Mouse (Mus musculus) MEL (cell line): ENCODE measurements around the gene D8Ertd738e.

Experiments
- CHD2 ChIP-seq: IDR thresholded peaks from 2 replicates; pipeline ENCODE4 v1.6.1; 2011; ENCODE audit warnings: low read length, improper control_type of control experiment
- CTCF ChIP-seq, 3 experiments: IDR thresholded peaks in 2 of 3; conservative IDR thresholded peaks in 1 of 3; 2 replicates each; pipeline ENCODE4 v1.5.1; 2011 to 2012; ENCODE audit warnings: low read length in 3 of 3, low read depth in 2 of 3, mild to moderate bottlenecking in 2 of 3, improper control_type of control experiment in 1 of 3, inconsistent platforms in 1 of 3, mixed read lengths in 1 of 3, moderate library complexity in 1 of 3; ENCODE audit not compliant: control insufficient read depth in 1 of 3, insufficient read depth in 1 of 3, poor library complexity in 1 of 3, severe bottlenecking in 1 of 3
- E2F4 ChIP-seq: IDR thresholded peaks from 2 replicates; pipeline ENCODE4 v1.6.1; 2011; ENCODE audit warnings: low read depth, low read length, improper control_type of control experiment, borderline replicate concordance
- ETS1 ChIP-seq: IDR thresholded peaks from 2 replicates; pipeline ENCODE4 v1.6.1; 2012; ENCODE audit warnings: low read depth, mild to moderate bottlenecking, inconsistent platforms, low read length, improper control_type of control experiment, moderate library complexity
- POLR2A ChIP-seq, 2 experiments: IDR thresholded peaks; 2 replicates each; pipeline ENCODE4 v1.6.1; 2011 to 2012; ENCODE audit warnings: low read length in 2 of 2, mild to moderate bottlenecking in 2 of 2, control low read depth in 1 of 2, improper control_type of control experiment in 1 of 2, low read depth in 1 of 2, moderate library complexity in 1 of 2; ENCODE audit not compliant: control insufficient read depth in 1 of 2, insufficient read depth in 1 of 2, poor library complexity in 1 of 2
- POLR2AphosphoS5 ChIP-seq: IDR thresholded peaks from 2 replicates; pipeline ENCODE4 v1.6.1; 2012; ENCODE audit warnings: low read depth, borderline replicate concordance, mild to moderate bottlenecking, inconsistent platforms, low read length, moderate library complexity, mixed read lengths
- SMC3 ChIP-seq: IDR thresholded peaks from 2 replicates; pipeline ENCODE4 v1.6.1; 2011; ENCODE audit warnings: low read depth, low read length, improper control_type of control experiment

GRCm38 (mm10) chr8:84201545-84202245, 47.8 kb downstream of the D8Ertd738e start:
- TF ChIP-seq E2F4 (no peak), CTCF (IDR thresholded peaks at IDR 0.05 in 2 of 3, conservative IDR thresholded peaks at IDR 0.05 in 1 of 3; ENCODE audit: control insufficient read depth in 1 of 3, insufficient read depth in 1 of 3, low read depth in 2 of 3, low read length in 3 of 3, poor library complexity in 1 of 3, severe bottlenecking in 1 of 3) (no peak), SMC3 (no peak), POLR2AphosphoS5 (no peak), CHD2 (no peak), POLR2A (IDR thresholded peaks at IDR 0.05; ENCODE audit: control insufficient read depth in 1 of 2, insufficient read depth in 1 of 2, low read depth in 1 of 2, low read length in 2 of 2, poor library complexity in 1 of 2) (no peak; a peak in 1 of 4 replicates), ETS1 (no peak)
